Mouse (Mus musculus): ENCODE data around the gene Trappc4. TPM values are rescaled to one million over a fixed set of nuclear protein-coding genes. Genes with fewer than 3 reads are reported as not detected.
A peak's percentile ranks its signal among the peaks of the same experiment; 100 is the strongest.
"Not testable (repeated sequence)": the region's sequence is repeated elsewhere in the genome, so short reads cannot be mapped to it uniquely, and the experiment has no call there.

The Trappc4 gene
- polyA plus RNA-seq, 1 experiment from 2014 or later: 117 TPM

DNA sequence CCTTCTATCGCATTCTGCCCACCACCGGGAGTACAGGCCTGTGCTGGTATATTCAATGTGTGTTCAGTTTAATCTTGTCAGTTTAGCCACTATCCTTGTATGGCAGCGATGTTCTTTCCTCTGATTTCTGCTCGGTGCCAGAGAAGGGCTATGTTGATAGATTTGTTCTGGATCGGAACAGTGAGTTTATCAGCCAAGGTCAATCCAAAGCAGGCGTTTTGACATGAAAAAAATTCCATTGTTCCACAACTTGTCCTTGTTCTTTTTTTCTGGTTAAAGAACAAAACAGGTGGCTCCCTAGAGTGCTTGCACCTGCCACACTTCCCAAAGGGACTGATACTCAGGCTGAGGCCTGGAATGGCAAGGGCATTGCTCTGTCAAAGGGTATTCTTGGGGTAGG, 31.3 kb downstream of the Trappc4 start:
- Histone ChIP-seq H3K4me3 (no peak overlapping the region), H3K27me3 (ENCODE audit: insufficient read depth, poor library complexity, severe bottlenecking) (no peaks in the 10 kb centered on the region), H3K36me3 (peaks cover 8% of the 10 kb centered on the region), H3K27ac (no peak overlapping the region), H3K9me3 (no peaks in the 10 kb centered on the region), H3K4me1 (peaks cover 20% of the 10 kb centered on the region)
- WGBS: 90% methylated on average over 6 of the region's 6 CpGs
- DNase-seq (ENCODE audit: low spot score): no peak

- no peaks in the 10 kb centered on the region for H3K27me3 ChIP-seq (ENCODE audit: insufficient read depth, poor library complexity, severe bottlenecking)
- no peak overlapping the region for H3K27ac ChIP-seq
- H3K4me3 ChIP-seq: no peak overlapping the region
- no peaks in the 10 kb centered on the region for H3K36me3 ChIP-seq
- DNase-seq (ENCODE audit: low spot score): no peak
- H3K9me3 ChIP-seq: no peaks in the 10 kb centered on the region
- peaks cover 4% of the 10 kb centered on the region; the same call in 1 of the 2 replicates for H3K4me1 ChIP-seq
Observed at GRCm38 (mm10) chr9:44373386-44373785, 34.0 kb downstream of the Trappc4 start.

- WGBS: 66% methylated on average over 3 of the region's 3 CpGs
- no peak for DNase-seq (ENCODE audit: low spot score)
- H3K27me3 ChIP-seq (ENCODE audit: insufficient read depth, poor library complexity, severe bottlenecking): no peaks in the 10 kb centered on the region
Observed at GRCm38 (mm10) chr9:44364480-44364879, 42.9 kb downstream of the Trappc4 start.

DNA sequence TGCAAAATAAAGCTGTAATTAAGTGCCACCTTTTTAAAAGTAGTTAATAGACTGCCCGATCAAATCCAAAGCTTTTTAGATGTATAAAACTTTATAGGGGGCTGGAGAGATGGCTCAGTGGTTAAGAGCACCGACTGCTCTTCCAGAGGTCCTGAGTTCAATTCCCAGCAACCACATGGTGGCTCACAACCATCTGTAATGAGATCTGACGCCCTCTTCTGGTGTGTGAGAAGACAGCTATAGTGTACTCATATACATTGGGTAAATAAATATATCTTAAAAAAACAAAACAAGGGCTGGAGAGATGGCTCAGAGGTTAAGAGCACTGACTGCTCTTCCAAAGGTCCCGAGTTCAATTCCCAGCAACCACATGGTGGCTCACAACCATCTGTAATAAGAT, 45.5 kb downstream of the Trappc4 start:
- DNase-seq (ENCODE audit: low spot score); H3K27me3 ChIP-seq (ENCODE audit: insufficient read depth, poor library complexity, severe bottlenecking); H3K4me1 ChIP-seq; H3K9me3 ChIP-seq: not testable (repeated sequence)
- Histone ChIP-seq H3K4me3 (peak overlapping the region; percentile 95), H3K27ac (peak overlapping the region; percentile 87), H3K36me3 (peaks cover 25% of the 10 kb centered on the region)
- 39% methylated on average over 4 of the region's 4 CpGs for WGBS

More at GRCm38 (mm10) chr9:44364480-44364879, 42.9 kb downstream of the Trappc4 start:
- Histone ChIP-seq H3K4me1 (peaks cover 7% of the 10 kb centered on the region), H3K27ac (no peak overlapping the region), H3K36me3 (peaks cover 3% of the 10 kb centered on the region), H3K9me3 (no peaks in the 10 kb centered on the region), H3K4me3 (no peak overlapping the region)

DNA sequence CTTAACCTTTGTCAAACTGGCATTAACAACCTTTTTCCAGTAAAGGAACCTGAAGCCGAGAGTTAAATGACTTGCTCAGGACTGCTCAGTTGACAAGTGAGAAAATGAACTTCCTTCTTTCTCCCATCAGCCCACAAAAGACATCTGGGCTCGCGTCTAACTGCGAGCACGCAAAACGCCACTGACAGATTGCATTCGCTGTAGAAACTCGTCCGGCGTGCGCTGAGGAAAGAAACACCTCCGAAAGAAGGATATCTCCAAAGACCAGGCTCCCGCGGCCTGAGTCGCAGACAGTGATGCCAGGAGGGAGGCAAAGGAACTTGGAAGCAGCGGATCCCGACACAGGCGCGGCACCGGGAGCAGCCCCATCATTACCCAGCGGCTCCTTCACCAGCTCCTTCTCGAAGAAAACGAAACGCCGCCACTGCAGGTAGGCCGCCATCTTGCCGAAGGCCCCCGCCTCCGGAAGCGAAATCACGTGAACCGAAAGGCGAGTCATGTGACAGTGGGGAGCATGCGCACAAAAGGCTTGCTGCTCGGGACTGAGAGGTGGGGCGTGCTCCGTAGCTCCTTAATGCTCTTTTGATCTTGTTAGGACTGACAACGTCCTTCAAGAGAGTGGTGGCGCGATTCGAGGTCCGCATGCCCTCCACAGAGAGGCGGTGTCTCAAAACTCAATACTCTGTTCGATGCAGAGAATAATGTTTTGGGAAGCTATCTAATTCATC, 46.0 kb downstream of the Trappc4 start, which contains the start of gene Vps11:
Gene Vps11 (minus strand): TSS at position 481 of the 728 bp plus-strand sequence.
- Histone ChIP-seq H3K27me3 (ENCODE audit: insufficient read depth, poor library complexity, severe bottlenecking) (no peaks in the 10 kb centered on the region), H3K9me3 (no peaks in the 10 kb centered on the region), H3K4me3 (peak within 1 kb of the TSS; percentile 95), H3K36me3 (peaks cover 31% of the 10 kb centered on the region), H3K27ac (peak within 1 kb of the TSS; percentile 87), H3K4me1 (peaks cover 7% of the 10 kb centered on the region)
- under 1% methylated on average over 44 of the region's 44 CpGs for WGBS
- DNase-seq (ENCODE audit: low spot score): peak; percentile 99

- no peak for DNase-seq (ENCODE audit: low spot score)
Observed at GRCm38 (mm10) chr9:44357207-44357606, 50.2 kb downstream of the Trappc4 start.

More at GRCm38 (mm10) chr9:44357207-44357606, 50.2 kb downstream of the Trappc4 start:
- no peaks in the 10 kb centered on the region for H3K27me3 ChIP-seq (ENCODE audit: insufficient read depth, poor library complexity, severe bottlenecking)
- H3K4me3 ChIP-seq: no peak overlapping the region
- H3K9me3 ChIP-seq: no peaks in the 10 kb centered on the region
- WGBS: 77% methylated on average over 4 of the region's 4 CpGs
- no peak overlapping the region for H3K27ac ChIP-seq
- peaks cover 72% of the 10 kb centered on the region for H3K36me3 ChIP-seq
- H3K4me1 ChIP-seq: peaks cover 7% of the 10 kb centered on the region

Small RNA genes within 50 kb of the gene (microRNA-seq; reads per million reads assigned to microRNA genes)
- not detected for gene Mir7085

Other genes with a start within 250 kb of the Trappc4 start
- gene Cbl, start 173.6 kb downstream of the Trappc4 start, polyA plus RNA-seq (2016; fragmentation: Nextera tagmentation; extraction: Ambion mirVana): 16.2 and 16.3 TPM in 2 replicates
- not detected in 2 replicates for gene Ccdc153, start 166.9 kb downstream of the Trappc4 start, polyA plus RNA-seq (2016; fragmentation: Nextera tagmentation; extraction: Ambion mirVana)
- not detected in 2 replicates for gene Pdzd3, start 156.1 kb downstream of the Trappc4 start, polyA plus RNA-seq (2016; fragmentation: Nextera tagmentation; extraction: Ambion mirVana)
- gene Nlrx1, start 139.0 kb downstream of the Trappc4 start, polyA plus RNA-seq (2016; fragmentation: Nextera tagmentation; extraction: Ambion mirVana): 3.1 and 4.7 TPM in 2 replicates
- gene Abcg4, start 119.0 kb downstream of the Trappc4 start, polyA plus RNA-seq (2016; fragmentation: Nextera tagmentation; extraction: Ambion mirVana): 3.4 and 3.9 TPM in 2 replicates
- 23.5 and 25.0 TPM in 2 replicates for gene Hinfp, start 101.9 kb downstream of the Trappc4 start, polyA plus RNA-seq (2016; fragmentation: Nextera tagmentation; extraction: Ambion mirVana)
- 6.9 and 9.5 TPM in 2 replicates for gene C2cd2l, start 87.3 kb downstream of the Trappc4 start, polyA plus RNA-seq (2016; fragmentation: Nextera tagmentation; extraction: Ambion mirVana)
- gene Dpagt1, start 81.6 kb downstream of the Trappc4 start, polyA plus RNA-seq (2016; fragmentation: Nextera tagmentation; extraction: Ambion mirVana): 35.2 and 36.6 TPM in 2 replicates
- 258 and 270 TPM in 2 replicates for gene H2afx, start 72.9 kb downstream of the Trappc4 start, polyA plus RNA-seq (2016; fragmentation: Nextera tagmentation; extraction: Ambion mirVana)
- gene Hmbs, start 63.4 kb downstream of the Trappc4 start, polyA plus RNA-seq (2016; fragmentation: Nextera tagmentation; extraction: Ambion mirVana): 276 and 285 TPM in 2 replicates
- 22.8 and 26.3 TPM in 2 replicates for gene Vps11, start 45.9 kb downstream of the Trappc4 start, polyA plus RNA-seq (2016; fragmentation: Nextera tagmentation; extraction: Ambion mirVana)
- gene Hyou1, start 28.1 kb downstream of the Trappc4 start, polyA plus RNA-seq (2016; fragmentation: Nextera tagmentation; extraction: Ambion mirVana): 23.4 and 25.0 TPM in 2 replicates
- gene Slc37a4, start 10.7 kb downstream of the Trappc4 start, polyA plus RNA-seq (2016; fragmentation: Nextera tagmentation; extraction: Ambion mirVana): 25.3 and 33.4 TPM in 2 replicates
- 1,461 and 1,463 TPM in 2 replicates for gene Rps25, start 461 bp downstream of the Trappc4 start, polyA plus RNA-seq (2016; fragmentation: Nextera tagmentation; extraction: Ambion mirVana)
- gene Ccdc84, start 11.0 kb upstream of the Trappc4 start, polyA plus RNA-seq (2016; fragmentation: Nextera tagmentation; extraction: Ambion mirVana): 21.9 and 28.0 TPM in 2 replicates
- gene Foxr1, start 33.5 kb upstream of the Trappc4 start, polyA plus RNA-seq (2016; fragmentation: Nextera tagmentation; extraction: Ambion mirVana): not detected in 2 replicates
- gene Upk2, start 47.4 kb upstream of the Trappc4 start, polyA plus RNA-seq (2016; fragmentation: Nextera tagmentation; extraction: Ambion mirVana): 0.26 TPM in 1 of 2 replicates, not detected in the other
- gene Bcl9l, start 75.2 kb upstream of the Trappc4 start, polyA plus RNA-seq (2016; fragmentation: Nextera tagmentation; extraction: Ambion mirVana): 7.6 and 9.6 TPM in 2 replicates
- not detected in 2 replicates for gene Cxcr5, start 154.3 kb upstream of the Trappc4 start, polyA plus RNA-seq (2016; fragmentation: Nextera tagmentation; extraction: Ambion mirVana)
- 12.6 and 12.7 TPM in 2 replicates for gene Ddx6, start 197.3 kb upstream of the Trappc4 start, polyA plus RNA-seq (2016; fragmentation: Nextera tagmentation; extraction: Ambion mirVana)

All from heart, embryonic 10.5 days (tissue).